Mouse (Mus musculus): ENCODE results near the gene Fam120b.

Gene Fam120b

DNA sequence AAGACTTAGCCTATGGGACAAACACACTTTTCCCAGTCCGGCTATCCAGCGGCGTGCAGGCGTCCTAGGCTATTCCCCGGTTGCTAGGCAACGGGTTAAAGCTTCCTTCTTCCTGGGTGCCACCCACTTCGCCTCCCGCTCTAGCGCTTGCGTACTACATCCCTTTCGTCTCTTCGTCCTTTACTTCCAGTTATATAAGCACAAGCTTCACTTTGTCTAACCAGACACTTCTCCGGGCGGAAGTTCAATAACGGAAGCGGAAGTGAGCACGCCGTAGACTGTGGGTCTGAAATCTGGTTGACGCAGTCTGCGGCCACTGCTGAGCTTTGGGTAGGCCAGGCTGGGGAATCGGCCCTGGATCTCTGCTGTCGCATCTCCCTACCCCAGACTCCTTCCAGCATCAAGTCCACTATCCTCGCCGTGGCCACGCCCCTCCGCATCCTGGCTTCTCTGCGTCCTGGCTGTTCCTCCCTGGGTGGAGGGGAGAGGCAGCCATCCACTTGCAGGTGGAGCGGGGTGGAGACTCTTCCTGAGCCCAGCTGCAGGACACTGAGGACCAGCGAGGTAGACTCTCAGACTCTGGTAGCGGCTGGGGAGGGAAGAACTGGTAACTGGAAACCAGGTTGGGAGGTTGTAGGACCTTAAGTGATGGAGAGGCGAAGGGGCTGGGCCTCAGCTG lies at the start of gene Fam120b:
Gene Fam120b (plus strand): TSS at position 206 of the 679 bp plus-strand sequence.
- peak; percentile 99 for DNase-seq (ENCODE audit: low read depth, low spot score)

DNA sequence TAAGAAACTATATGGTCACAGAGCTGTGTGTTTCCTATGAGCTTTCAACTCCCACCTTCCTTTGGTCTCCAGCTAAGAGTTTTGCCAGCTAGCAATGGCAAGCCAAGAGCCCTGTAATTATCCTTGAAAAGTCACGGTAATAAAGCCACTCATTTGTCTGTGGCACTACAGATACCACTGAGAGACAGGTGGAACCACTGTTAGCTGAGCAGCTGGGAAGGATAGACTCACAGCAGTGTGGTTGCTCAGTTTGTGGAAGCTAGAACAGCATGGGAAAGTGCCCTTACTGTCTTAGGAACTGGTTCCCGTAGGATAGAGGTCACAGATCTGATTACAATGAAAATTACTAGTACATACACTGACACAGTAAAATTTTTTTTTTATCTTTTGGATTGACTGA lies 45.9 kb upstream of the Fam120b start:
- no peak for DNase-seq (ENCODE audit: low read depth, low spot score)

DNA sequence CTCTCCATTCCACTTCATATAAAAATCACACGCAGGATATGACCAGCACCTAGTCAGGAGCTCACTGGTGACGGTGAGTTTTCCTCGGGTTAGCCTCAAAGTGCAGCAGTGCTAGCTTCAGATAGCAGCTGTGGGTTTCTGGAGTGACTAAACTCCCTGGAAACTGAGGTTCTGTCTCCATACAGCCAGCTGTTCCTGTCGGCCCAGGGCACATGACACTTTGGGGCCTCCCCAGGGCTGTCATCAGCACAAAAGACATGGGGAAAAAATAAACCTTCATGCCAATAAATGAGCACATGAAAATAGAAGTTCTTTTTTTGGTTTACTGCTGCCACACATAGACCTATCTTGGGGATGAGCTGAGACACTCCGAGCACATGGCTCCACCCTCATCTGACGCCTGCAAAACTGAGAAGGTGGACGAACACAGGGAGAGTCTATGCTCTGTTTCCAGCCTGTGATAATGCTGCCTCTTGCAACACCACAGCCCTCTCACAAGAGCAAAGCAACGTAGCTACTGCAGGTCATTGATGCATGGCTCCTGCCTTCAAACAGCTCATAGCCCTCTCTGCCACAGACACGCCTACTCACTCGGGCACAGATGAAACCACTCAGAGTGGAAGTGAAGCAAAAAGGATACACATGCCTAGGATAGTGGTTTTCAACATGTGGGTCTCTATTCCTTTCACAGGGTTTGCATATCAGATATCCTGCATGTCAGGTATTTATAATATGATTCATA lies 43.0 kb upstream of the Fam120b start:
- DNase-seq (ENCODE audit: low read depth, low spot score) = peak; percentile 76

DNA sequence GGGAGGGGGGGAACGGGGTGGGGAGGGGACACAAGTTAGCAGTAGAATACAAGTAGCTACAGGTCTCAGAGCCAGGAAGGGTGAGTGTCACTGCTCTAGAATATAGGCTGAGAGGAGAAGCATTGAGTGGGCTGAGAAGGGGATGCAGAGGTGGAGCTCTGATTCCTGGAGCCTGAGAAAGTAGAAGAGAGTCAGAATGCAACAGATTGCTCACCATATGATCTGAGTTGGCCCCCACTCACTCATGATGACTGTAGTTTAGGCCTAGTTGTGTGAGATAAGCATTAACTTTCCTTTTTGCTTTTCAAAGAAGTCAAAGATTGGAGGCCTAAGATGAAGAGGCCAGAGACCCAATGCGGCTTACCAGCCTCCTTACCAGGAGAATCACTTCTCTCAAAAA lies 42.0 kb upstream of the Fam120b start:
- peak; percentile 62 for DNase-seq (ENCODE audit: low read depth, low spot score)

DNA sequence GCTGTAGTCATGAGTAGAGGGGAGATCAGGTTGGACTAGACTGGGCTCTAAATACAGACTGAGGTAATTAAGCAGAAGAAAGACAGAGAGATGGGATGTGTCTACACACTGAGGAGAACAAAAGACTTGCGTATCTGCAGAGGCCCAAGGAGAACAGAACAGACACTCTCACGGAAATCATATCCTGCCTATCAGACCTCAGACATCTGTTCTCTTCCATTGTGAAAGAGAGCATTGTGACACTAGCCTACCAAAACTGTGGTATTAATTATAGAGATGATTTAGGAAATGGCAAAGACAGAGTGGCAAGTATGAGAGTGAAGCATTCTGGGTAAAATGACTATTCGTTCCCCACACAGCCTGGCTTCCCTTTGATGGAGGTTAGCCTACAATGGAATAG lies 40.9 kb upstream of the Fam120b start:
- no peak for DNase-seq (ENCODE audit: low read depth, low spot score)

DNA sequence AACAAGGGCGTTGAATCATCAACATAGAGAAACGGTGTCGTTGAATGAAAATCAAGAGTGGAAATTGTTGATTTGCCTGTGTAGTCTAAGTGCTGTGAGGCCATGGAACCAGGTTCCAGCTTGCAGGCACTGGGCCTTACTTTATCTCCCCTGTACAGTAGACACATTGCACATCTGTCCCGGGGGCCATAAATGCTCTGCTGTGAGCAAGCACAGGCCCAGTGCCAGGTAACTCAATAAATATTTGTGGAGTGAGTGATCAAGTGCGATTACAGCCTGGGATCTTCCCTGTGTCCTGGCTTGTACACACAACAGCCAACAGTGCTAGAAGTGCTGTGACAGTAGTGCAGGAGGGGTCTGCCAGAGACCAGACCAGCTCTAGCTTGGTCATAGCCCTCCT lies 39.5 kb upstream of the Fam120b start:
- DNase-seq (ENCODE audit: low read depth, low spot score) = no peak

DNA sequence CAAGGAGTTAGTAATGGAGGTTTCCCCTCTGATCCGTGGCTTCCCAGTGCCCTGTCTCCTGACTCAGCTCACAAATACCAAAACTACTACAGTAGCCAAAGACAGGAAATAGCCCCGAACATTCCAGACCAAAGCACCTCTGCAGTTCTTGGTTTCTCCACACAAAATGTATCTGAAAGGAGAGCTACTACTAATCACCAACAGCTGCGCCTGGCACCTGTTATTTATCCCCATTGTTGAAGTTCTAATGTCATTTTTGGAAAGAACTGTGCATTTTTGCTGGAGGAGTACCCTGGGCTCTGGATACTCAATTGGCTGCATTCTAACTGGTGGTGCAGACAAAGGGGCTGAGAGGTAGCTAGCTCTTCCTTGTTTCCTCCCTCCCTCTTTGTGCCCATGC lies 38.9 kb upstream of the Fam120b start:
- DNase-seq (ENCODE audit: low read depth, low spot score) = no peak

DNA sequence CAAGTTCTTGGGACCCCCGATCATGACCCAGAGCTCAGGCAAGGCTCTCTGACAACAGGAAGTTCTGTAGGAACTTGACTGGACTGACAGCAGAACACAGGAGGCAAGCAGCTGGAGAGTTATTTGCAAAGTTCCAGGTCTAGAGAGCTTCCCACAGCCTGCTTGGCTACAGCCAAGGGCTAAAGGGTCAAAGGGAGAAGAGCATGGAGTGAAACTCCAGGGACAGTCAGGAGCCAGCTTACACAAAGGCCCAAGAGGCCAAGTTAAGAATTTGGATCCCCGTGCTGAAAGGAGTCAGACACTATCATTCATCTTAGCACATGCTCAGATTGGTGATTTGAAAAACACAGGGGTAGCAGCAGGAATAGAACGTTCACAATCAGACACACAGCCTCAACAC lies 32.3 kb upstream of the Fam120b start:
- DNase-seq (ENCODE audit: low read depth, low spot score) = no peak

DNA sequence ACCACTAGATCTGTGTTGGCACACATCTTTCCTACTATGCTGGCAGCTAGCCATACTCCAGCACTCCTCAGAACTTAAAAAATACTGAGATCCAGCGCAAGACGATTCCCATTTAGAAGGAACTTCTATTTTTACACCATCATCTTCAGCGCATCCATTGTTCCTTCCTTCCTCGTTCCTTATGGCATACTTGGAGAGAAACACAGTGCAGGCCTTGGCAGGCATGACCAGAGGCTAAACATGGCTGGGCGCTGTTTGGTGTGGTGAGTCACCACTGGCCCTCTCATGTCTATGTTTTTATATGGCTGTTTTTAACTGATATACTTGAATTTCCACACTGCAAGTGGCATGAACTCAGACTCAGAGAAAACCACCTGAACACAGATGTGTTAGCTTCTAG lies 30.4 kb upstream of the Fam120b start:
- DNase-seq (ENCODE audit: low read depth, low spot score) = peak; percentile 50

DNA sequence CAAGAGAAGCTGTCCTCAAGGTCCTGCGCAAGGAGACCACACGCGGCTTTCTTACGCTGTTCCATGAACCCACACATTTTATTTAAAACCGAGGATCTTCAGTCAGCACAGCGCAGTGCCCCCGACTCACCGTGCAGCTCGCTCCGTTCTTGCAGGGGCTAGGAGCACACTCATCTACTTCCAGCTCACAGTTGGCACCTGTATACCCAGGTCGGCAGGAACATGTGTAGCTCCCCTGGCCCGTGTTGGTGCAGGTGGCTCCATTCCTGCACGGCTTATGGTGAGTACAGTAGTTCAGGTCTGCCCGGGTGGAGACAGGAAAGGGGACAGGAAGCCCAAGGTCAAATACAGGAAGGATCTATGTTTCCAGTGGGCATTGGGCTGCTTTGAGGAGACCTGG lies 25.6 kb upstream of the Fam120b start:
- no peak for DNase-seq (ENCODE audit: low read depth, low spot score)

DNA sequence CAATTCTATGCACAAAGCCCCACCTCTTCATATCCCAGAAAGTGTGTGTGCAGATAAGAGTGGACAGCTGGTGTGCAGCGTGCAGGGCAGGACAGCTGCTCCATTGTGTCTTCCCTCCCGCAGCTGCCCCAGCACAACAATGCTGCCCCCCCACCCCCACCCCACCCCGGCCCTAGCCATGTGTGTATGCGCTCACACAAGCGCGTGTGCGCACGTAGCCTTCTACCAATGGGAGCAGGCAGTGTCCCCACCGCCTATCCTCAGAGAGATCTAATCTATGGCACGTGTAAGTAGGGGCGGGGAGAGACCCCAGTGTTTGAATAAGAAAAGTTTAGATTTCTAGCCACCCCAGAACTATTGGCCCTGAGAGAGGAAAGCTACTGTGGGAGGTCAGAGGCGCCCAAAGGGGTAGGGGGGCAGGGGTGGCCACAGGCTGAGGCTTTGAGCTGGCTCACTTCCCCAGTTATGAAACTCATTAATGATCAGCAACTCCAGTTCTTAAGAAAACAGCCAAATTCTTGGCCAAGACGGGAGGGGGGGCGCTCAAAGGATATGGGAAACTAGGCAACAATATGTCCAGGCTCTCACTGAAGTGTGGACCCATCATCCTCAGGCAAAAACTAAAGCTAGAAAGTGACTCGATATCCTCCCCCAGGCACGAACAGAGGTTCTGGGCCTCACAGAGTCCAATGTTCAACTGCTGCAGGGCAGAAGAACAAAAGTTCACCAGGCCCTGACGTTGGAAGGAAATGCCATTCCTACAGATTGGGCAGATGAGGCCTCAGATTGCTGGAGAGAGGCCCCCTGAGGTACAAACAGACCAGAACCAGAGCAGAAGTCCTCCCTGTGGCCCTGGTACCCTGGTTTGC lies 23.8 kb upstream of the Fam120b start:
- peak; percentile 68 for DNase-seq (ENCODE audit: low read depth, low spot score)

DNA sequence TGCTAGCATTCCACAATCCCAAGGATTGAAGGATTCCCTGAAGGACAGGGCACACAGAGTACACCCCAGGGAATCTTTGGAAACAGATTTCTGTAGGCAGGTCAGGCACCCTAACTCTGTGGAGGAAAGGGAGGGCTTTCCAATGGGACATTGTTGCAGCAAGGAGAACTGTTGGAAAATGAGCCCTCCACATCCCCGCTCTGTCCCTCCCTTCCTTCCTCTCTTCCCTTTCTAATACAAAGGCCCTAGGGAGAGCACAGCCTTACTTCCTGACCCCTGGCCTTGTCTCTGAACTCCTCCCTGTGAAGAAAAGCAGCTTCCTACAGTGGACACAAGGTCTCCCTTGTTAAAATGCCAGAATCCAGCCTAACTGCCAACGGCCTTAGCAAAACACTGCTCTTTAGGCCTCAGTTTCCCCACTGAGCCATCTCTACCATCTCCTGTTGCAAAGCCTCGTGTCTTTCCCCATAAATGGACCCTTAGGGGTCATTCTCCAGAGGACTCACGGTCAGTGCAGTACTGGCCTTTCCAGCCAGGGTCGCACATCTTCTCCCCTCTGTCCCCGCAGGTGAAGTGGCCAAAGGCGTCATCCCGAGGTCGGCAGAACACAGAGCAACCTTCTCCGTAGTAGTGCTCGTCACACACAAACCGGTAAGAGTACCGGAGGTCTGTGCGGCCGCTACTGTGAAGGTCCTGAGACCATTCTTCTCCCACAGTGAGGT lies 22.9 kb upstream of the Fam120b start:
- no peak for DNase-seq (ENCODE audit: low read depth, low spot score)

DNA sequence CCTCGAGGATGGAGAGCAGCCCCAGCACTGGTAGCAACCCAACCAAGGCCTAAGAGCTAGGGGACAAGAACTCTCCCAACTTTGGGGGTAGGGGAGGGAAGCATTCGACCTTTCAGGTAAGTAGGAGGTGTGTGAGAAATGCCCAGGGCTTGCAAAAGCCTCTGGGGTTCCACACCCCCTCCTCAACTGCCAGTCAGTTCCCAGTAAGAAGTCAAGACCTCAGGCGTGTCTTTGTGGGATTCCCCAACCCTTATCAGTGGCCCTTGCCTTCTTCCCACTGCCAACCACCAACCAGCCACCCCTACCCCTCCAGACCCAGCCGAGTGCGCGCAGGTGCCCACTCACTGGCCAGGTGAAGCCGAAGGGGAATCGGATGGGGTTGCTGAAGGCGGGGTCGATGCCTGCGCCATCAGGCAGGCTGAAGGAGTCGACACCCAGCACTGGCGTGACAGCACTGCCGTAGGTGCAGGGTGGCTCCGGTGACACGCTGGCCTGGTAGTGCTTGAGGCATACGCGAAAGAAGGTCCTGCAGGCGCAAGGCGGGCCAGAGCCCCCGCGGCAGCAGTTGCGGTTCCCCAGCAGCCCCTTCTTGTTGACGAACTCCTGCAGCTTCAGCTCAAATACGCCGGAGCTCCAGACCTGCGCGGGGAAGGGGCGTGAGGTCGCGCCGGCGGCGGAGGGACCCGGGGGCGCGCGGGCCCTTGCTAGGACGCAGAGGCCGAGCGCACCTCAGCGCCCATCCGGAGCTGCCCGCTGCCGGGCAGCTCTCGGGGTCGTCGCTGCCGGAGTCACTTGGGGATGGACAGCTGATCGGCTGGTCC lies 21.5 kb upstream of the Fam120b start:
- no peak for DNase-seq (ENCODE audit: low read depth, low spot score)

DNA sequence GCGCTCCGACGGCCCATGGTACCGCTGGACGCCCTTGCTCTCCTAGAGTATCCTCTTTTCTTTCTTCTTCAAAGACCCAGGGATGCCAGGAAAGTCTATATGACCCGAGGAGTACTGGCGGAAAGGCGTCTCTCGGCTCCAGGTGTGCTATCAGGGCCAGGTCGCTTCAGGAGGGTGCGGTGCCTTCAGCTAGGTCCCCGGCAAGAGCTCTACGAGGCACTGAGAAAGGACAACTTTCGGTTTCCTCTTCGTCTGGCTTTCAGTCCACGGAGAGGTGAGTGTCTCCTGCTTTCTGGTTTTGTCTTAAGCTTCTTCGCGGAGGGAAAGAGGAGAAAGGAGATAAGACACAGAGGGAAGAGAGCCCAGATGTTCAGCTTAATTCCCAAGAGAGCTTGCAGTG lies 20.8 kb upstream of the Fam120b start:
- peak; percentile 33 for DNase-seq (ENCODE audit: low read depth, low spot score)

DNA sequence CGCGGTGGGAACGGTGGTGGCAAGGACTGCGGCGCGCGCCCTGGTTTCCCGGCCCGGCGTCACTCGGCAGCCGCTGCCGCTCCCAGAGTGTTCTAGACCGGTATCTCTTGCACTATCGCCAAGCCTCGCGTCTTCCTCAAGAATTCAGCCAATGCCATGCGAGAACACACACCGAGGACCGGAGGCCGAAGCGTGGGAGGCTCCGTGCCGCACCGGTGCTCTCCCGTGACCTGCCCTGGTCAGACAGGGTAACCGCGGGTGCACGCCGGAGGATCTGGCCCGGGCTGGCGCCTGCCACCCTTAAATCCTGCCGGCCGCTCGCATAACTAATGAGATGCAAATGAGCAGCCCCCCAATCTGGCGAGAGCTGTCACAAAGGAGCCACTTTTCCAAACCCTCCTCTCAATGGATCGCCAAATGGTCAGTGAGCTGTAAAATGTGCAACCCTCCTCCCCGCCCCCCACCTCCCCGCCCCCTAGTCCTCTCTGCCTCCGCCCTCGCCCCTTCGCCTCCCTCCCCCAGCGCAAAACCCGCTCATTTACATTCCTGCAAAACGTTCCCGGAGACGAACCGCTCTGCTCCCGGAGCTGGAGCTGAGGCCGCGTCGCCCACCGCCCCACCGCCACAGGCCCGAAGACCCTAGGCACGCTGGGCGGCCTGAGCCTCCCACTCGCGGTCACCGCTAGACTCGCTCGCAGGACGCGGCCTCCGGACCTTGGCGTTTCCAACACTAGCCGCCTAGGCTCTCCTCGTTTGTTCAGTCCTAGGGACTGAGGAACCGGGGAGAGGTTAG lies 20.1 kb upstream of the Fam120b start:
- DNase-seq (ENCODE audit: low read depth, low spot score) = peak; percentile 79

DNA sequence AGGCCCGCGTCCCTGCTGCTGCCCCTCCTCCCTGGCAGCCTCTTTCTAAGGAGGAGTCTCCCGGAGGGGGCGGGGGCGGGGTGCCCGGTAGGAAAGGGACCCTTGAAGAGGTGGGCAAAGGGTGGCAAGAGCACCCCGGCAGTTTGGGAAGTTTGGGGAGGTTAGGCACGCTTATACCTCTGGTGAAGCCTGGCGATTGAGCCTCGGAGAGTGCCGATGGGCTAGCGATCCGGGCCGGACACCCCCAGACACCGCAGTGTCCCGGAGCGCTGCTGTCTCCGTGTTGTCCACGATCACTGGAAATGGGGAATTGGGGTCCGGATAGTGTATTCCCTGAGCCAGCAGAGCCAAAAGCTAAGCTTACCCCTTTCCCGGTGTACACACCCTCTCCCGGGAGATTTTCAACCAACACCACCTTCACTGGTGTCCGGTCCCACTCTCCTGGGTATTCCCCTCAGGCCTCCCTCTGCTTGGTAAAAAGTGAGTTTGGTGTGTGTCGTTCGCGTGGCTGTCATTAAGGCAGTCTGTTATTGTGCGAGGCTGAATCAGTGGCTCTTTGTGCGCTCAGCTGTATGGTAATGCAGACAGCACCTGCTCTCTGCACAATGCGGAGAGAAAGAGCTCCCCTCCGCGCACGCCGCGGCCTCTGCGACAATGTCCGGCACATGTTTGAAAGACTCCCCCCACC lies 19.4 kb upstream of the Fam120b start, which contains the start of gene Dll1:
Gene Dll1 (minus strand): TSS at position 379 of the 688 bp plus-strand sequence.
- peak; percentile 82 for DNase-seq (ENCODE audit: low read depth, low spot score)

DNA sequence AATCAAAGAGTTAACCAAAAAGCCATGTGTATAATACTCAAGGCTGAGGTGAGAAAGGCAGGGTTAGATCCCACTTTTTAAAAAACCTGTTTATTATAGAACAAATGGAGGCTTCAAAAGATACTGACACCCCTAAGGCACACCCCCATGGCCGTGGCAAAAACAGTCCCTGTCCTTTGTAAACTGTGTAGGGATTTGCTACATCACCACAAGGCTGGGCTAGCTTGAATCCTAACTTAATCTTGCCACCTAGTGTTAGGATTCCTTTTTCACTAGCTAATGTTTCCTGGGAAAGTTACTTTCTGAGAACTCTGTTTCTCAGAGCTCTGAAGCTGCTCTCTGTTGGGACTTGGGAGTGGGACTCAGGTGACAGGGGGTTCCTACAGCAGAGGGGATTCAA lies 18.1 kb upstream of the Fam120b start:
- DNase-seq (ENCODE audit: low read depth, low spot score) = peak; percentile 80

DNA sequence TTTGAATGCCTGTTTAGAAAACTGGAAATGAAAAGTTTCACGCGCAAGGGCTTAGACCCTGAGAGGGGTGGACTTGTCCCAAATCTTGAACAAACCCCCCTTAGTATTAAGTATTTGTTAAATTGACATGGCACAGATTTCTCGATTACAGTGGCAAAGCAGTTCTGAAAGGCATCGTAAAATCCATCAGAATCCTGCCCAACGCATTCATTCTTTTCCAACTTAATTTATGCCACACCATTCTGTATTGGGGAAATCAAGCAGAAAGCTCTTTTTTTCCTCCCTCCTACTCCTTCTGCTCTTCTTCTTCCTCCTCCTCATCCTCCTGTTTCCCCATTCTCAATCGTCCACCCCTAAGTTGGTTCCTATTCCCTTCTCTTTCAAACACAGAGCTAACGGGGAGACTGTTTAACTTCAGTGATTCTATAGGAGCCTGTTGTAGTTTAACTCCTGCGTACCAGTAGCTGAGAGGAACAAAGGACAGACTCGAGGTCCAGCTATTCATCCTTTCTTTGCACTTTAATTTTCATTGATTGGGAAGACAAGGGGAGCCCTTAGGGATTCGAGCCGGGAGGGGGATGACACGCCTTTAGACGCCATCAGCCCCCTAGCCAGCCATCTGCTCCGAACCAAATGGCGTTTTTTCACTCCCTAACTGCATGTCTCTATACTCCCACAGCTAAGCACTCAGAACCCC lies 17.4 kb upstream of the Fam120b start:
- no peak for DNase-seq (ENCODE audit: low read depth, low spot score)
